Mouse (Mus musculus): ENCODE measurements around the gene Tmem131. TPM values are rescaled to one million over a fixed set of nuclear protein-coding genes. Genes with fewer than 3 reads are reported as not detected.

Tmem131 gene
- polyA plus RNA-seq, 1 experiment from 2014 or later = 44.4 TPM

DNA sequence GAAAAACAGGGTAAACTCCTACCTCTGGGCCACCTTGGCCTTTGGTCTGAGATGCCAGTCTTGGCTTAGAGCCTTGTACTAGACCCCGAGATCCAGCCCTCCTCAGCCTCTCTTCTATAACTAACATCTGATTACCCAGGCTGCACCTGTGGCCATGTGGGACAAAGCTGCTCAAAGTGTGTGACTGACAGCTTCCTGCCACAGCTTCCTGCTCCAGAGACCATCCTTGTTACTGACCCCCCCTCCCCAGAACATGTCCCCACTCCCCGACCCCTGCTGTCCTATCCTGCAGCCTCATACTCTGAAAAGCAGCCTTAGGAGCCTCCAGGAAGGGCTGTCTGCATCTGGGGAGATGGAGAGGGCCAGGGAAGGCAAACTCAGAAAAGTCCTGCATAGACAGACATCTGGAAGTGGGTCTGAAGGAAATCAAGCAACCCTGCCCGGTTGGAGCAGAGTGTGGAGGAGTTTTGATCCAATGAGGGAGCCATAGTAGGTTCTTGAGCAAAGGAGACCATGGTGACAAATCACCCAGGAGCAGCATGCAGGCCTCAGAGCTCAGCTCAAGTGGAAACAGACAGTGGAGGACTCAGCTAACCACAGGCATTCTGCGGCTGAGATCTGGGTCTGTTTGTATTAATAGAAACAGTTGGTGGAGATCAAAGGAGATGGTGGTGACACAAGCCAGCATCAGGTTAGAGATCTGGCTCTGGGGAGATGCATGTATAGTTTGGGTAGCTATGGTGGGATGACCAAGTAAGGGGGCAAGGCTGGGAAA is 176.8 kb downstream of the Tmem131 start:
- CTCF ChIA-PET = no interaction called here
- POLR2A ChIA-PET = no interaction called here
- peak; percentile 24 for DNase-seq (ENCODE audit: low read depth, low spot score)
- ATAC-seq = peak; percentile 48
- in situ Hi-C loops (cut with MboI; ENCODE audit: low pct_unique_long_range_greater_than_20kb) = no loop called here
- H3K27me3 ChIP-seq = no peaks in the 10 kb centered on the region
- TF ChIP-seq CTCF (IDR thresholded peaks at IDR 0.05) = no peak

DNA sequence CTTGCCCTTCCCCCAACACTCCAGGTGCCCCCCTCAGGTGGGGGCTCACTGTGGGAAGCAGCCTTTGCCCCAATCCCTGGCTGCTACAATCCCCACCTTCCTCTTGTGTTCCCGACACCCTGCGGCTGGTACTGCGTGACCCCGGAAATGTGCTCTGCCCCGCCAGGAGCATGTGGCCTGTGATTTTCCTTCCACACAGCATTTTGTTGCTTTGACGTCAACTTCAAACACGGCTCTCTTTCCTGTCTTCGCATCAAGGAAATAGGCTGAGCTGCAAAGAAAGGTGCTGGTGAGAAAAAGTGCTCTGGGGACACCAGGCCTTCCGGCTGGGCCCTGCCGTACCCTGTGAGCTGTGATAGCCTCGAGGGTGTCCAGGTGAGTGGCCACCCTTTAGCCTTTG is 181.9 kb downstream of the Tmem131 start, which contains the start of gene Zap70:
Zap70 (plus strand) TSS at position 231 of the 400 bp plus-strand sequence.
- DNase-seq (ENCODE audit: low read depth, low spot score) = no peak
- CTCF ChIA-PET = no interaction called here
- no peak for ATAC-seq
- TF ChIP-seq CTCF (IDR thresholded peaks at IDR 0.05) = no peak
- POLR2A ChIA-PET = no interaction called here
- in situ Hi-C loops (cut with MboI; ENCODE audit: low pct_unique_long_range_greater_than_20kb) = no loop called here
- H3K27me3 ChIP-seq = no peaks in the 10 kb centered on the region

DNA sequence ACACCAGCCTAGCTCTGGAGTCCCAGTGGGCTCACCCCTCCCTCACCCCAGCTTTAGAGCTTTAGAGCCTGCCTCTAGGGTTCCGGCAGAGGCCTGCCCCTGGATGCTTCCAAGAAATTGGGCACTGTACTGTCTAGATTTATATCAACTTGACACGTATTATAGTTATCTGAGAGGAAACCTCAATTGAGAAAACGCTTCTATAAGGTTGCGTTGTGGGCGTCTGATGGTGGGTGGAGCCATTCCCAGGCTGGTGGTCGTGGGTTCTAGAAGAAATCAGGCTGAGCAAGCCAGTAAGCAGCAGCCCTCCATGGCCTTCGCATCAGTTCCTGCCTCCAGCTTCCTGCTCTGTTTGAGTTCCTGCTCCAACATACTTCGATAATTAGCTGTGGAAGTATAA is 182.4 kb downstream of the Tmem131 start:
- H3K27me3 ChIP-seq = no peaks in the 10 kb centered on the region
- in situ Hi-C loops (cut with MboI; ENCODE audit: low pct_unique_long_range_greater_than_20kb) = no loop called here
- CTCF ChIA-PET = no interaction called here
- ATAC-seq = no peak
- POLR2A ChIA-PET = no interaction called here
- no peak for DNase-seq (ENCODE audit: low read depth, low spot score)
- no peak for TF ChIP-seq CTCF (IDR thresholded peaks at IDR 0.05)

DNA sequence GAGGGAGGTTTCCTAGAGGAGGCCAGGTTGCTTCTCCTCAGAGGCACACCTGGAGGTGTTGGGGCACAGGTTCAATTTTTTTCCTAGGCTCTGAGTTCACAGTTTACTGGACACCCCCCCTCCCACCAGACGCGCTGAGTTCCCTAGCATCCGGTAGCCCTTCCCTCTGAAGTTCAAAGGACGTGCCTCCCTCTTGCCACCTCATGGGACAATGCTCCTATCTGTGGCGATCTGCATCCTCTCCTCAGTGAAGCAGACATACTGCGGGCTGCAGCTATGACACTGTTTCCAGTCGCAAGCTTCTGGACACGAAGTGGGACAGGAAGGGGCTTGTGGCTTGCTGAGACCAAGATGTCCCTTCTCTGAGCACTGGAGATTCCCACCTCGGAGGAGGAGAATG is 183.1 kb downstream of the Tmem131 start:
- TF ChIP-seq CTCF (IDR thresholded peaks at IDR 0.05) = no peak
- H3K27me3 ChIP-seq = no peaks in the 10 kb centered on the region
- ATAC-seq (no peak), DNase-seq (ENCODE audit: low read depth, low spot score) (no peak)
- ChIA-PET CTCF (no interaction called here), POLR2A (no interaction called here)
- in situ Hi-C loops (cut with MboI; ENCODE audit: low pct_unique_long_range_greater_than_20kb) = no loop called here

DNA sequence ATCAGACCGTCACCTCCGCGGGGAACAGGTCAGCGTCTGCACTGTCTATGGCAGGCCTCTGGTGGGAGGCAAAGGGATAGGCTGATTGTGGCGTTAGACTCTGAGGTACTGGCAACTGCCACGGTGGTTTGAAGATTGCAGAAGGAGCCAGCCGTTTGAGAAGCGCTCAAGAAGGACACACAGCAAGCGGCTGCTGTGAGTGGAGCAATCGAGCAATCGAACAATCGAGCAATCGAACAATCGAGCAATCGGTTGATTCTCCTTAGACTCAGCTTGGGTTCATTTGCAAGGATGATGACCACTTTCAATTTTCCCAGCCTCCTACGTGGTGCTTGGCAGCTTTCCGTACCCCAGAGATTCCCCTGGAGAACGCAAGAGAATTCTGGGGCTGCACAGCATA is 184.4 kb downstream of the Tmem131 start:
- ATAC-seq = no peak
- DNase-seq (ENCODE audit: low read depth, low spot score) = no peak
- TF ChIP-seq CTCF (IDR thresholded peaks at IDR 0.05) = no peak
- ChIA-PET POLR2A (no interaction called here), CTCF (no interaction called here)
- H3K27me3 ChIP-seq = peaks cover 3% of the 10 kb centered on the region
- in situ Hi-C loops (cut with MboI; ENCODE audit: low pct_unique_long_range_greater_than_20kb) = no loop called here

DNA sequence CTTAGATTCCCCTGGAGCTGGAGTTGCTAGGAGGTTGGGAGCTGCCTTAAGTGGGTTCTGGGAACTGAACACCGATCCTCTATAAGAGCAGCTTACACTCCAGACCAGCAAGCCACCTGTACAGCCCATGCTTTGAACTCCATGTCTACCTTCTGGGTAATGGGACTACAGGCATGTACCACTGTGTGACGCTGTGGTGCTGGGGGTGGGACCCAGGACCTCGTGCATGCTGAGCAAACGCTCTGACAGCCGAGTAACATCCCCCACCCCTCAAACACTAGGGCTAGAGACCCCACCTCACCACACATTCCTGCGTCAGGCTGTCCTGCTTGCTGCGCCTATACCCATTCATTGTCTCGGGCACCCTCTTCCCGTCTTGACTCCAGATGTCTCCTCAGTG is 184.9 kb downstream of the Tmem131 start:
- in situ Hi-C loops (cut with MboI; ENCODE audit: low pct_unique_long_range_greater_than_20kb) = no loop called here
- ATAC-seq (no peak), DNase-seq (ENCODE audit: low read depth, low spot score) (no peak)
- POLR2A ChIA-PET = no interaction called here
- CTCF ChIA-PET = no interaction called here
- peaks cover 5% of the 10 kb centered on the region for H3K27me3 ChIP-seq
- no peak for TF ChIP-seq CTCF (IDR thresholded peaks at IDR 0.05)

DNA sequence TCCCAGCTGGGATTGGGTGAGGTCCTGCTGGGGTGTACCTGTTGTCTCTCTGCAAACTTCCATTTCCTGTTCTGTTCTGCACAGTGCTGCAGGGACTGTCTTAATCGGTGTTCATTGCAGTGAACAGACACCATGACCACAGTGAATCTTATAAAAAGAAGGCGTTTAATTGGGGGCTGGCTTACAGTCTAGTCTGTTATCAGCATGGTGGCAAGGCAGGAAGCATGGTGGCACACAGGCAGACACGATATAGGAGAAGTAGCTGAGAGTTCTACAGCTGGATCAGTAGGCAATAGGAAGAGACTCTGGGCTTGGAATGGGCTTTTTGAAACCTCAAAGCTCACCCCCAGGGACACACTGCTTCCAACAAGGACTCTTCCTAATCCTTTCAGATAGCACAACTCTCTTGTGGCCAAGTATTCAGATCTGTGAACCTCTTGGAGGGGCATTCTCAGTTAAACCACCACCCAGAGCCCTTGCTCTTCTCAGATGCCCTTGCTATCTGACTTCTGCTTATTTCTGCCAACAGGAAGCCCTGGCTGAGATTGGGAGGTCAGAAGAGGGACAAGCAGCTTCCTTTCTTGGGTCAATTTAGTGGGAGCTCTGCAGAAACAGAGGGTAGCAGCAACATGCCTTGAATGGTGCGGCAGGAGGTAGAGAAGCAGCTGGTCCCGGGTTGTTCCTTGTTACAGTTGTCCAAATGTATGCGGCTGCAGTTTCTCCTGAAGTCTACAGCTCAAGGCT is 189.4 kb downstream of the Tmem131 start:
- in situ Hi-C loops (cut with MboI; ENCODE audit: low pct_unique_long_range_greater_than_20kb) = no loop called here
- TF ChIP-seq CTCF (IDR thresholded peaks at IDR 0.05) = no peak
- peaks cover 10% of the 10 kb centered on the region for H3K27me3 ChIP-seq
- POLR2A ChIA-PET = no interaction called here
- CTCF ChIA-PET = interaction anchor here (1.0 kb wide), 1 partner anchor 14 kb away, joined by 3 read pairs; no protein-coding TSS in a partner anchor
- DNase-seq (ENCODE audit: low read depth, low spot score) (no peak), ATAC-seq (no peak)

DNA sequence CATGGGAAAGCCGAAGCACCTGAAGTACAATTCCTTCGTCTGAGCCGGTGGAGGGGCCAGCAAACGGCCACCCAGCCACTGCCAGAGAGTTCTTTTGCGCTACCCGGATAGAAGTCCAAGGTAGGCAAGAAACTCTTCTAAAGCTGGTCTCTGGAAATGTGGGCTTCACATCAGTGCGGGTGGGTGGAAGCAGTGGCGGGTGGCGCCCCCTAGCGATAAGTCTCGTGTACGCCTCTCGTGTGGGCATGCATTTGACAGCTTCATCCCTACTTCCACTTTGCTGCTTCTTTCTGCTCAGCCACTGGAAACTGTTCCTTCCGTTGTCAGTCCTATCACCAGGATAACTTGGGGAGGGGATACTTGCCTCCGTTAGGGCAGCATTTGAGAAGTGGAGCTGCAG is 197.0 kb downstream of the Tmem131 start:
- peaks cover 11% of the 10 kb centered on the region for H3K27me3 ChIP-seq
- CTCF ChIA-PET = interaction anchor here (1.3 to 2.2 kb wide), 2 partner anchors 9 to 19 kb away, joined by 3 to 7 read pairs; no protein-coding TSS in a partner anchor
- no peak for DNase-seq (ENCODE audit: low read depth, low spot score)
- peak; percentile 68 for TF ChIP-seq CTCF (IDR thresholded peaks at IDR 0.05)
- ATAC-seq = no peak
- in situ Hi-C loops (cut with MboI; ENCODE audit: low pct_unique_long_range_greater_than_20kb) = no loop called here
- POLR2A ChIA-PET = no interaction called here

DNA sequence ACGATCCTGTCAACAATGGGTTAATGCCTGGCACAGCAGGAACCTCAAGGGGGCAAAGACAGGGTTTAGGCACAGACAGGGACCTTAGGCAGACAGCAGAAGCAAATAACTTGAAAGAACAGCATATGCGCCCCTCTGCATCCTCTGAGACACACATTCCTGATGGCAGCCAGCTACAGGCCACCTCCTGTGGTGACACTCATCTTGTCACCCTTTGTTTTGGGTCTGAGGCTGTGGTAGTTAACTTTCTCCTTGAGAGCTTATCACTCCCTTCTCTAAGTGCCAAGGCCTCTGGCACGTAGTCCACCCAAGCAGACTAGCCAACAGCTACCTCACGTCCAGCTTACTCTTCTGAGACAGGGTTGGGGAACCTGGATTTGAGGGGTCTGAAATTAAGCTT is 197.8 kb downstream of the Tmem131 start:
- no peak for ATAC-seq
- ChIA-PET CTCF (interaction anchor here (1.1 to 2.2 kb wide), 2 partner anchors 8 to 198 kb away, joined by 5 to 7 read pairs; partner anchors contain the start of gene Ankrd39), POLR2A (no interaction called here)
- no peak for DNase-seq (ENCODE audit: low read depth, low spot score)
- in situ Hi-C loops (cut with MboI; ENCODE audit: low pct_unique_long_range_greater_than_20kb) = no loop called here
- H3K27me3 ChIP-seq = peaks cover 11% of the 10 kb centered on the region
- TF ChIP-seq CTCF (IDR thresholded peaks at IDR 0.05) = no peak

DNA sequence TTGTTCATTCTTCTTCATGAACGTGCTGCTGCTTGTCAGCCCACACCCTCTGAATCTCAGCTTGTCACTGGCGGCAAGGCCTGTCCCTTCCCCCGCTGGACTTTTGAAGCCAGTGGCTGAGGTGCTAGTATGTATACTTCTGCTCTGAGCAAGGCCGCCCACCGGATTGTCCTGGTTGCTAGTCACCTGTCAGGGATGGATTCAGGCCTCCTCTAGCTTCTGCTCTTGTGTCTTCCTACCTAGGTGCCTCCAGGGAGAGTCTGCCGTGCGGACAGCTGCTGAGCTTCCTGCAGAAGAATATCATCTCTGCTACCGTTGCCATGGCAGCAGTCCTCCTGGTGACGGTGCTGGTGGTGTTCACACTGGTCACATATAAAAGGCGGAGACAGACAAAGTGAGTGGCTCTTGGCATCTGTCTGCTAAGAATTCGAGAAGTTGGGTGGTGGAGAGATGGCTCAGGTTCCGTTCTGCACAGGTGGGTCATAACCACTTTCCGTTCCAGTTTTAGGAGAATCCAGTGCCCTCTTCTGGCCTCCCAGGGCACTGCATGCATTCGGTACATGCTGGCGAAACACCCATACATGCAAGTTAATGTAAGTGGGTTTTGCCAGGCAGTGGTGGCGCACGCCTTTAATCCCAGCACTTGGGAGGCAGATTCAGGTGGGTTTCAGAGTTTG is 199.1 kb downstream of the Tmem131 start:
- ChIA-PET CTCF (interaction anchor here (1.2 to 1.3 kb wide), 2 partner anchors 8 to 197 kb away, joined by 3 to 6 read pairs; partner anchors contain the start of gene Ankrd39), POLR2A (no interaction called here)
- peak; percentile 86 for TF ChIP-seq CTCF (IDR thresholded peaks at IDR 0.05)
- in situ Hi-C loops (cut with MboI; ENCODE audit: low pct_unique_long_range_greater_than_20kb) = no loop called here
- ATAC-seq (no peak), DNase-seq (ENCODE audit: low read depth, low spot score) (peak; percentile 4)
- peaks cover 9% of the 10 kb centered on the region for H3K27me3 ChIP-seq

DNA sequence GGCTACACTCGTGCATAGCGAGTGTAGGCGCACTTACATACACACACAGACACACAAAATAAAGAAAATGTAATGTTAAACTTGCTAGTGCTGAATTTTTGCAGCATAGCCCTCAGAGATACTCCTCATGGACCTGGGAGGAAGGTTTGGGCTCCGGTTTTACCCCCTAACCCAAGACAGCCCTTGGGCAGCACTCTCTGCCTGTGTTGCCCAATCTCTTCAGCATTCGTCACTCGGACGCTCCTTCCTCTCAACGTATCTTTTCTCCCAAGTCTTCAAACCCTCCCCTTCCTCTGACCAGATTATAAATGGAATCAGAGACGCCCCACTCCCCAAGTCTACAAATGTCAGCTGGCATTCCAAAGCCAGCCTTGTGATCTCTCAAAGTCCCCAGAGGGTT is 200.4 kb downstream of the Tmem131 start:
- in situ Hi-C loops (cut with MboI; ENCODE audit: low pct_unique_long_range_greater_than_20kb) = no loop called here
- POLR2A ChIA-PET = no interaction called here

More for the DNA sequence above, 200.4 kb downstream of the Tmem131 start:
- ATAC-seq (no peak), DNase-seq (ENCODE audit: low read depth, low spot score) (no peak)
- TF ChIP-seq CTCF (IDR thresholded peaks at IDR 0.05) = no peak
- H3K27me3 ChIP-seq = peaks cover 3% of the 10 kb centered on the region
- CTCF ChIA-PET = no interaction called here

Other genes starting within 250 kb of the Tmem131 start
- gene 4933424G06Rik, start 233.5 kb downstream of the Tmem131 start, polyA plus RNA-seq (2021) = 0.23 TPM
- gene Actr1b, start 229.2 kb downstream of the Tmem131 start, polyA plus RNA-seq (2021) = 170 TPM
- 0.13 TPM for gene Zap70, start 181.9 kb downstream of the Tmem131 start, polyA plus RNA-seq (2021)
- gene Vwa3b, start 82.9 kb upstream of the Tmem131 start, polyA plus RNA-seq (2021) = not detected

Measured in Patski (cell line).